Mouse (Mus musculus) kidney, embryonic 16.5 days (tissue): Measurements from ENCODE around the gene Slc18a2. TPM values are rescaled to one million over a fixed set of nuclear protein-coding genes. Genes with fewer than 3 reads are reported as not detected.
A peak's percentile ranks its signal among the peaks of the same experiment; 100 is the strongest.

Source experiments
- ATAC-seq: fragments of 200-750 bp; cut with Nextera tagmentation; 2 replicates; pipeline ENCODE4 v1.8.0; 2017; ENCODE audit warnings: moderate TSS enrichment; ENCODE audit not compliant: low FRiP score, low TSS enrichment
- H3K27ac ChIP-seq: fragments of 300-500 bp; sonication (generic); 2 replicates; pipeline ENCODE4 v1.5.1; 2014; ENCODE audit warnings: low read length
- H3K27me3 ChIP-seq: fragments of 300-500 bp; sonication (generic); 2 replicates; pipeline ENCODE4 v1.6.1; 2014; ENCODE audit warnings: low read length, control low read depth, mixed read lengths; ENCODE audit not compliant: insufficient read depth
- H3K36me3 ChIP-seq: fragments of 300-500 bp; sonication (generic); 2 replicates; pipeline ENCODE4 v1.6.1; 2014; ENCODE audit warnings: low read length, control low read depth, mixed read lengths; ENCODE audit not compliant: insufficient read depth
- H3K4me1 ChIP-seq: fragments of 300-500 bp; sonication (generic); 2 replicates; pipeline ENCODE4 v1.6.1; 2014; ENCODE audit warnings: low read length, control low read depth, mixed read lengths; ENCODE audit not compliant: insufficient read depth
- H3K4me2 ChIP-seq: fragments of 300-500 bp; sonication (generic); replicated peaks from 2 replicates; pipeline ENCODE4 v1.6.1; 2014; ENCODE audit warnings: low read depth, low read length
- H3K4me3 ChIP-seq: fragments of 300-500 bp; sonication (generic); 2 replicates; pipeline ENCODE4 v1.5.1; 2014; ENCODE audit warnings: mild to moderate bottlenecking, low read length
- H3K9ac ChIP-seq: fragments of 300-500 bp; sonication (generic); replicated peaks from 2 replicates; pipeline ENCODE4 v1.6.1; 2014; ENCODE audit warnings: low read length
- H3K9me3 ChIP-seq: fragments of 300-500 bp; sonication (generic); 2 replicates; pipeline ENCODE4 v1.6.1; 2016; ENCODE audit warnings: low read length, control low read depth
- WGBS: fragments of 180-500 bp; shearing (Covaris S2); extraction: QIAGEN DNeasy Blood & Tissue Kit; methylation state at CpG from one replicate; pipeline ENCODE4 v1.1.7; 2014; 5-methylcytosine and 5-hydroxymethylcytosine counted together
- polyA plus RNA-seq: library from polyadenylated mRNA; unstranded; fragments of >200 nt; fragmentation: Nextera tagmentation; extraction: Ambion mirVana; gene quantifications from 2 replicates; pipeline ENCODE4 v1.2.1, GENCODE M21; 2015

Gene Slc18a2
- polyA plus RNA-seq, 1 experiment from 2014 or later, result 8.1 TPM

- ATAC-seq, result no peak
- H3K4me3 ChIP-seq, result no peak overlapping the region
- H3K27ac ChIP-seq, result no peak overlapping the region
- H3K9me3 ChIP-seq, result no peaks in the 10 kb centered on the region
- no peaks in the 10 kb centered on the region for H3K27me3 ChIP-seq
- no peaks in the 10 kb centered on the region for H3K4me1 ChIP-seq
- no peaks in the 10 kb centered on the region for H3K36me3 ChIP-seq
- H3K9ac ChIP-seq, result no peak overlapping the region
- H3K4me2 ChIP-seq, result no peak overlapping the region
- 80% methylated on average over 4 of the region's 4 CpGs for WGBS
Observed at GRCm38 (mm10) chr19:59241987-59242386, 18.7 kb upstream of the Slc18a2 start.

GRCm38 (mm10) chr19:59243057-59243456, 17.6 kb upstream of the Slc18a2 start:
- no peak overlapping the region for H3K4me3 ChIP-seq
- no peaks in the 10 kb centered on the region for H3K36me3 ChIP-seq
- H3K27ac ChIP-seq, result no peak overlapping the region
- H3K4me1 ChIP-seq, result no peaks in the 10 kb centered on the region
- H3K9me3 ChIP-seq, result no peaks in the 10 kb centered on the region
- WGBS, result 73% methylated on average over 2 of the region's 2 CpGs
- no peaks in the 10 kb centered on the region for H3K27me3 ChIP-seq
- no peak overlapping the region for H3K4me2 ChIP-seq
- no peak for ATAC-seq
- no peak overlapping the region for H3K9ac ChIP-seq

- WGBS, result 85% methylated on average over 4 of the region's 4 CpGs
- H3K36me3 ChIP-seq, result no peaks in the 10 kb centered on the region
- no peaks in the 10 kb centered on the region for H3K4me1 ChIP-seq
- H3K9ac ChIP-seq, result no peak overlapping the region
- no peaks in the 10 kb centered on the region for H3K9me3 ChIP-seq
- H3K27ac ChIP-seq, result no peak overlapping the region
- no peak overlapping the region for H3K4me3 ChIP-seq
- H3K4me2 ChIP-seq, result no peak overlapping the region
- no peaks in the 10 kb centered on the region for H3K27me3 ChIP-seq
- no peak for ATAC-seq
Observed at GRCm38 (mm10) chr19:59248144-59248543, 12.6 kb upstream of the Slc18a2 start.

GRCm38 (mm10) chr19:59248553-59249286, 12.0 kb upstream of the Slc18a2 start:
- ATAC-seq, result no peak
- H3K4me1 ChIP-seq, result no peaks in the 10 kb centered on the region

GRCm38 (mm10) chr19:59252651-59253050, 8.0 kb upstream of the Slc18a2 start:
- no peak for ATAC-seq

More at GRCm38 (mm10) chr19:59248553-59249286, 12.0 kb upstream of the Slc18a2 start:
- 73% methylated on average over 11 of the region's 11 CpGs for WGBS
- Histone ChIP-seq H3K9ac (no peak overlapping the region), H3K27ac (no peak overlapping the region), H3K4me2 (no peak overlapping the region), H3K36me3 (no peaks in the 10 kb centered on the region), H3K4me3 (no peak overlapping the region), H3K9me3 (no peaks in the 10 kb centered on the region), H3K27me3 (no peaks in the 10 kb centered on the region)

GRCm38 (mm10) chr19:59259633-59260032, 1.1 kb upstream of the Slc18a2 start:
- Histone ChIP-seq H3K9me3 (peaks cover 4% of the 10 kb centered on the region), H3K4me1 (peaks cover 13% of the 10 kb centered on the region), H3K4me3 (no peak overlapping the region), H3K9ac (no peak overlapping the region), H3K27me3 (peaks cover 18% of the 10 kb centered on the region), H3K27ac (no peak overlapping the region), H3K36me3 (no peaks in the 10 kb centered on the region), H3K4me2 (no peak overlapping the region)
- WGBS, result 61% methylated on average over 5 of the region's 5 CpGs
- no peak for ATAC-seq

More at GRCm38 (mm10) chr19:59252651-59253050, 8.0 kb upstream of the Slc18a2 start:
- H3K27ac ChIP-seq, result no peak overlapping the region
- no peaks in the 10 kb centered on the region for H3K36me3 ChIP-seq
- H3K9ac ChIP-seq, result no peak overlapping the region
- H3K9me3 ChIP-seq, result peaks cover 4% of the 10 kb centered on the region
- H3K4me3 ChIP-seq, result no peak overlapping the region
- WGBS, result 67% methylated on average over 2 of the region's 2 CpGs
- H3K27me3 ChIP-seq, result no peaks in the 10 kb centered on the region
- no peaks in the 10 kb centered on the region for H3K4me1 ChIP-seq
- no peak overlapping the region for H3K4me2 ChIP-seq

GRCm38 (mm10) chr19:59261604-59262003, 908 bp downstream of the Slc18a2 start:
- no peak overlapping the region for H3K27ac ChIP-seq
- no peak for ATAC-seq
- H3K9me3 ChIP-seq, result peaks cover 4% of the 10 kb centered on the region
- WGBS, result 38% methylated on average over 7 of the region's 7 CpGs
- H3K4me2 ChIP-seq, result peak overlapping the region; percentile 73
- no peaks in the 10 kb centered on the region for H3K36me3 ChIP-seq
- peaks cover 18% of the 10 kb centered on the region for H3K27me3 ChIP-seq
- no peak overlapping the region for H3K9ac ChIP-seq
- H3K4me3 ChIP-seq, result peak overlapping the region; percentile 45
- peaks cover 13% of the 10 kb centered on the region for H3K4me1 ChIP-seq

- WGBS, result 86% methylated on average over 9 of the region's 9 CpGs
- H3K4me1 ChIP-seq, result peaks cover 21% of the 10 kb centered on the region
- no peak for ATAC-seq
- no peak overlapping the region for H3K4me2 ChIP-seq
- no peak overlapping the region for H3K4me3 ChIP-seq
- no peak overlapping the region for H3K27ac ChIP-seq
- no peak overlapping the region for H3K9ac ChIP-seq
- H3K27me3 ChIP-seq, result peaks cover 18% of the 10 kb centered on the region
- no peaks in the 10 kb centered on the region for H3K9me3 ChIP-seq
- no peaks in the 10 kb centered on the region for H3K36me3 ChIP-seq
Observed at GRCm38 (mm10) chr19:59263171-59263570, 2.5 kb downstream of the Slc18a2 start.

- Histone ChIP-seq H3K9me3 (no peaks in the 10 kb centered on the region), H3K36me3 (no peaks in the 10 kb centered on the region), H3K9ac (no peak overlapping the region), H3K27ac (no peak overlapping the region), H3K4me3 (no peak overlapping the region), H3K4me1 (peaks cover 21% of the 10 kb centered on the region), H3K4me2 (no peak overlapping the region), H3K27me3 (peaks cover 18% of the 10 kb centered on the region)
- WGBS, result 84% methylated on average over 9 of the region's 9 CpGs
- ATAC-seq, result no peak
Observed at GRCm38 (mm10) chr19:59264838-59265532, 4.3 kb downstream of the Slc18a2 start.

- H3K9me3 ChIP-seq, result no peaks in the 10 kb centered on the region
- H3K9ac ChIP-seq, result no peak overlapping the region
- no peak overlapping the region for H3K4me2 ChIP-seq
- ATAC-seq, result no peak
- peaks cover 14% of the 10 kb centered on the region for H3K4me1 ChIP-seq
- H3K4me3 ChIP-seq, result no peak overlapping the region
- 80% methylated on average over 6 of the region's 6 CpGs for WGBS
- H3K27me3 ChIP-seq, result peaks cover 12% of the 10 kb centered on the region
- no peak overlapping the region for H3K27ac ChIP-seq
- no peaks in the 10 kb centered on the region for H3K36me3 ChIP-seq
Observed at GRCm38 (mm10) chr19:59265907-59266306, 5.2 kb downstream of the Slc18a2 start.
